Mouse (Mus musculus): ENCODE data around the gene Mrfap1. TPM values are rescaled to one million over a fixed set of nuclear protein-coding genes. Genes with fewer than 3 reads are reported as not detected.

Mrfap1 gene
- total RNA-seq, 1 experiment = 238 TPM

DNA sequence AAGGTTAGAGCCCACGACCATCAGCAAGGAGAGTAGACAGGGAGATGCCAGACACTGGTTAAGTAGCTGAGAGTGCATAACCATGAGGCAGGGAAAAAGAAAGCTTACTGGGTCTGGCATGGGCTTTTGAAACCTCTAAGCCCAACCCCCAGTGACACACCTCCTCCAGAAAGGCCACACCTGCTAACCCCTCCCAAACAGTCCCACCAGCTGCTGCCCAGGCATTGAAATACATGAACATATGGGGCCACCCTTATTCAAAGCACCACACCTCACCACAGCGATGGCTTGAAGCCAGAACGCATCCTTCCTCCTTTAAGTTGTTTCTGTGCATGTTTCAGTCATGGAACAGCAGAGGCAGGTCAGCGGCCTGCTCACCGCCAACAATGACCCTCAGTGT is 24.0 kb downstream of the Mrfap1 start:
- H3K4me3 ChIP-seq (ENCODE audit: insufficient read depth in 1 of 2, low read depth in 1 of 2, low read length in 2 of 2, poor library complexity in 1 of 2, severe bottlenecking in 1 of 2) = no peak overlapping the region
- in situ Hi-C loops (cut with MboI; ENCODE audit: low sequenced_read_pairs in 2 of 2, unreplicated experiment in 2 of 2) = no loop called here
- H3K36me3 ChIP-seq (ENCODE audit: control insufficient read depth, insufficient read depth, low read length, poor library complexity, severe bottlenecking) = no peaks in the 10 kb centered on the region
- no peak overlapping the region for H3K27ac ChIP-seq (ENCODE audit: insufficient read depth, low read depth, low read length, poor library complexity, severe bottlenecking)
- peaks cover 8 to 18% of the 10 kb centered on the region in 2 experiments; a peak in 3 of 4 replicates for H3K4me1 ChIP-seq (ENCODE audit: control insufficient read depth in 2 of 2, insufficient read depth in 2 of 2, low read length in 2 of 2, poor library complexity in 1 of 2)
- no peak overlapping the region for H3K9ac ChIP-seq (ENCODE audit: insufficient read depth, low read depth, low read length, poor library complexity, severe bottlenecking)
- no peaks in the 10 kb centered on the region for H3K9me3 ChIP-seq (ENCODE audit: control insufficient read depth, insufficient read depth, low read depth, low read length)
- no peak for DNase-seq (ENCODE audit: low read depth, low spot score)
- TF ChIP-seq ZC3H11A (IDR thresholded peaks at IDR 0.05; ENCODE audit: borderline replicate concordance, low read depth, low read length) (no peak), MAFK (IDR thresholded peaks at IDR 0.05; ENCODE audit: insufficient read depth, low read depth, low read length) (no peak)

GRCm38 (mm10) chr5:36769603-36770002 is 27.0 kb downstream of the Mrfap1 start:
- Histone ChIP-seq H3K36me3 (ENCODE audit: control insufficient read depth, insufficient read depth, low read length, poor library complexity, severe bottlenecking) (no peaks in the 10 kb centered on the region), H3K9me3 (ENCODE audit: control insufficient read depth, insufficient read depth, low read depth, low read length) (no peaks in the 10 kb centered on the region), H3K4me3 (ENCODE audit: insufficient read depth in 1 of 2, low read depth in 1 of 2, low read length in 2 of 2, poor library complexity in 1 of 2, severe bottlenecking in 1 of 2) (no peak overlapping the region), H3K27ac (ENCODE audit: insufficient read depth, low read depth, low read length, poor library complexity, severe bottlenecking) (no peak overlapping the region), H3K4me1 (ENCODE audit: control insufficient read depth in 2 of 2, insufficient read depth in 2 of 2, low read length in 2 of 2, poor library complexity in 1 of 2) (peaks cover 2 to 10% of the 10 kb centered on the region in 2 experiments; a peak in 3 of 4 replicates), H3K9ac (ENCODE audit: insufficient read depth, low read depth, low read length, poor library complexity, severe bottlenecking) (no peak overlapping the region)
- DNase-seq (ENCODE audit: low read depth, low spot score) = no peak
- in situ Hi-C loops (cut with MboI; ENCODE audit: low sequenced_read_pairs in 2 of 2, unreplicated experiment in 2 of 2) = no loop called here
- TF ChIP-seq MAFK (IDR thresholded peaks at IDR 0.05; ENCODE audit: insufficient read depth, low read depth, low read length) = no peak
- TF ChIP-seq ZC3H11A (IDR thresholded peaks at IDR 0.05; ENCODE audit: borderline replicate concordance, low read depth, low read length) = no peak
- TF ChIP-seq HCFC1 (IDR thresholded peaks at IDR 0.05; ENCODE audit: borderline replicate concordance, insufficient read depth, low read length) = no peak
- TF ChIP-seq ZNF384 (IDR thresholded peaks at IDR 0.05; ENCODE audit: low read depth, low read length) = no peak
- TF ChIP-seq CHD2 (IDR thresholded peaks at IDR 0.05; ENCODE audit: low read depth, low read length) = no peak

GRCm38 (mm10) chr5:36766958-36767703 is 29.4 kb downstream of the Mrfap1 start:
- H3K4me1 ChIP-seq (ENCODE audit: control insufficient read depth in 2 of 2, insufficient read depth in 2 of 2, low read length in 2 of 2, poor library complexity in 1 of 2) = peaks cover 2 to 5% of the 10 kb centered on the region in 2 experiments; a peak in 3 of 4 replicates
- in situ Hi-C loops (cut with MboI; ENCODE audit: low sequenced_read_pairs in 2 of 2, unreplicated experiment in 2 of 2) = no loop called here
- H3K36me3 ChIP-seq (ENCODE audit: control insufficient read depth, insufficient read depth, low read length, poor library complexity, severe bottlenecking) = no peaks in the 10 kb centered on the region
- H3K9ac ChIP-seq (ENCODE audit: insufficient read depth, low read depth, low read length, poor library complexity, severe bottlenecking) = no peak overlapping the region
- no peak for DNase-seq (ENCODE audit: low read depth, low spot score)
- no peak overlapping the region for H3K27ac ChIP-seq (ENCODE audit: insufficient read depth, low read depth, low read length, poor library complexity, severe bottlenecking)
- TF ChIP-seq ZC3H11A (IDR thresholded peaks at IDR 0.05; ENCODE audit: borderline replicate concordance, low read depth, low read length) (no peak), HCFC1 (IDR thresholded peaks at IDR 0.05; ENCODE audit: borderline replicate concordance, insufficient read depth, low read length) (no peak), ZNF384 (IDR thresholded peaks at IDR 0.05; ENCODE audit: low read depth, low read length) (no peak), CHD2 (IDR thresholded peaks at IDR 0.05; ENCODE audit: low read depth, low read length) (no peak)
- H3K9me3 ChIP-seq (ENCODE audit: control insufficient read depth, insufficient read depth, low read depth, low read length) = no peaks in the 10 kb centered on the region
- no peak overlapping the region for H3K4me3 ChIP-seq (ENCODE audit: insufficient read depth in 1 of 2, low read depth in 1 of 2, low read length in 2 of 2, poor library complexity in 1 of 2, severe bottlenecking in 1 of 2)

GRCm38 (mm10) chr5:36759848-36760247 is 36.7 kb downstream of the Mrfap1 start:
- no peaks in the 10 kb centered on the region for H3K36me3 ChIP-seq (ENCODE audit: control insufficient read depth, insufficient read depth, low read length, poor library complexity, severe bottlenecking)
- H3K9me3 ChIP-seq (ENCODE audit: control insufficient read depth, insufficient read depth, low read depth, low read length) = no peaks in the 10 kb centered on the region
- in situ Hi-C loops (cut with MboI; ENCODE audit: low sequenced_read_pairs in 2 of 2, unreplicated experiment in 2 of 2) = no loop called here
- no peak overlapping the region for H3K4me3 ChIP-seq (ENCODE audit: insufficient read depth in 1 of 2, low read depth in 1 of 2, low read length in 2 of 2, poor library complexity in 1 of 2, severe bottlenecking in 1 of 2)
- no peak overlapping the region for H3K9ac ChIP-seq (ENCODE audit: insufficient read depth, low read depth, low read length, poor library complexity, severe bottlenecking)
- peaks cover 0 to 3% of the 10 kb centered on the region in 2 experiments; a peak in 1 of 4 replicates for H3K4me1 ChIP-seq (ENCODE audit: control insufficient read depth in 2 of 2, insufficient read depth in 2 of 2, low read length in 2 of 2, poor library complexity in 1 of 2)
- no peak overlapping the region for H3K27ac ChIP-seq (ENCODE audit: insufficient read depth, low read depth, low read length, poor library complexity, severe bottlenecking)
- no peak for DNase-seq (ENCODE audit: low read depth, low spot score)
- TF ChIP-seq ZC3H11A (IDR thresholded peaks at IDR 0.05; ENCODE audit: borderline replicate concordance, low read depth, low read length) (no peak), CHD2 (IDR thresholded peaks at IDR 0.05; ENCODE audit: low read depth, low read length) (no peak)

DNA sequence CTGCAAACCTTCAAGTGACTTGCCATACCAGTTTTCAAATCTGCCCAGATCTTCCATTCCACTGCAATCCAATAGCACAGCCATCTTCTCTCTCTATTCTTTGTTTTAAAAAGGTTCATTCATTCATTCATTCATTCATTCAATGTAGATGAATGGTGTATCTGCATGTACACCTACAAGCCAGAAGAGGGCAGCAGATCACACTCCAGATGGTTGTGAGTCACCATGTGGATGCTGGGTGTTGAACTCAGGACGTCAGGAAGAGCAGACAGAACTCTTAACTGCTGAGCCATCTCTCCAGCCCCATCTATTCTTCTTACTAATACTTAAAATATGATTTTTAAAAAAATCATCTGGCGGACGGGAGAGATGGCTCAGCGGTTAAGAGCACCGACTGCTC is 39.5 kb downstream of the Mrfap1 start:
- DNase-seq (ENCODE audit: low read depth, low spot score) = no peak
- no peak overlapping the region for H3K4me3 ChIP-seq (ENCODE audit: insufficient read depth in 1 of 2, low read depth in 1 of 2, low read length in 2 of 2, poor library complexity in 1 of 2, severe bottlenecking in 1 of 2)
- H3K9ac ChIP-seq (ENCODE audit: insufficient read depth, low read depth, low read length, poor library complexity, severe bottlenecking) = no peak overlapping the region
- H3K4me1 ChIP-seq (ENCODE audit: control insufficient read depth in 2 of 2, insufficient read depth in 2 of 2, low read length in 2 of 2, poor library complexity in 1 of 2) = no peaks in the 10 kb centered on the region
- no peaks in the 10 kb centered on the region for H3K9me3 ChIP-seq (ENCODE audit: control insufficient read depth, insufficient read depth, low read depth, low read length)
- no peak for TF ChIP-seq MAFK (IDR thresholded peaks at IDR 0.05; ENCODE audit: insufficient read depth, low read depth, low read length)
- TF ChIP-seq ZNF384 (IDR thresholded peaks at IDR 0.05; ENCODE audit: low read depth, low read length) = no peak
- no peak for TF ChIP-seq ZC3H11A (IDR thresholded peaks at IDR 0.05; ENCODE audit: borderline replicate concordance, low read depth, low read length)
- TF ChIP-seq HCFC1 (IDR thresholded peaks at IDR 0.05; ENCODE audit: borderline replicate concordance, insufficient read depth, low read length) = no peak
- no peak for TF ChIP-seq CHD2 (IDR thresholded peaks at IDR 0.05; ENCODE audit: low read depth, low read length)
- H3K36me3 ChIP-seq (ENCODE audit: control insufficient read depth, insufficient read depth, low read length, poor library complexity, severe bottlenecking) = no peaks in the 10 kb centered on the region
- in situ Hi-C loops (cut with MboI; ENCODE audit: low sequenced_read_pairs in 2 of 2, unreplicated experiment in 2 of 2) = no loop called here
- no peak overlapping the region for H3K27ac ChIP-seq (ENCODE audit: insufficient read depth, low read depth, low read length, poor library complexity, severe bottlenecking)

Data from ES-E14 (cell line).